Mouse (Mus musculus): ENCODE results near the gene Map10.

Gene Map10

GRCm38 (mm10) chr8:125669700-125670195, at the start of gene Map10:
Gene Map10 (plus strand): TSS chr8:125669818.
- peak; percentile 95 for DNase-seq (ENCODE audit: low spot score)

- no peak for DNase-seq (ENCODE audit: low spot score)
Measured at GRCm38 (mm10) chr8:125620301-125620700, 49.3 kb upstream of the Map10 start.

DNA sequence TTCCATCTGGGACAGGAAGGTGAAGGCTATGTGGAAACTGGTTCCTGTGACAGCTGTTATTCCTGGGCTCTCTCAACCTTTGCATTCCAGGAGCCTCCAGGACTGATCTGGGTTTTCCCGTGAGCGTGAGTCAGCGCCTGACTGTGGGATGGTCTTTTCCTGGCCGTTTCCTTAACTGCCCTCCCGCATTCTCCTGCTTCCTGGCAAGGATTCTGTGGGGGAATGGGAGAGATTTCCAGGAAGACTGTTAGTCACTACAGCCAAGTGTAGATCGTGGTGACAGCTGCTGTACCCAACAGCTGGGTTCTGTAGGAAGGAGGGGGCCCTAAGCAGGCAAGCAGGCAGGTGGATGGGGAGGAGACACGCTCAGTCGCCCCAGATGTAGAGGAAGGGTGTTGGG, 45.3 kb upstream of the Map10 start:
- no peak for DNase-seq (ENCODE audit: low spot score)

DNA sequence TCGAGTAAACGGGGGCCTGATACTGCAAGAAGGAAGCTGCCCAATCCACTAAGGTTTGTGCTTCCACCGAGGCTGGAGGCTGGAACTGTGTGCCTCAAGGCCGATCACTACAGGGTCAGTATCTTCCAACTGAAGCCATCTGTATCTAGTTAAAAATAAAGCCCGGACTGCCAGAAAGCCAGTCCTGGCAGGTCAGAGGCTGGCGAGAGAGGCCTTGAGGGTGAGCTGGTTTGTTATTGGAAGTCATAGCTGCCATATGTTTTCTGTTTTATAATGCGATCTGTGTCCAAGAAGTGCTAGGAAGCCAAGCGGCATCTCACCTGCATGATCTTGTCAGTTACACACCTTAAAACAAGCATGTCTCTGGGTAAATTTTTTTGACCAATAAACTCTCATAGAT, 43.2 kb upstream of the Map10 start:
- no peak for DNase-seq (ENCODE audit: low spot score)

DNA sequence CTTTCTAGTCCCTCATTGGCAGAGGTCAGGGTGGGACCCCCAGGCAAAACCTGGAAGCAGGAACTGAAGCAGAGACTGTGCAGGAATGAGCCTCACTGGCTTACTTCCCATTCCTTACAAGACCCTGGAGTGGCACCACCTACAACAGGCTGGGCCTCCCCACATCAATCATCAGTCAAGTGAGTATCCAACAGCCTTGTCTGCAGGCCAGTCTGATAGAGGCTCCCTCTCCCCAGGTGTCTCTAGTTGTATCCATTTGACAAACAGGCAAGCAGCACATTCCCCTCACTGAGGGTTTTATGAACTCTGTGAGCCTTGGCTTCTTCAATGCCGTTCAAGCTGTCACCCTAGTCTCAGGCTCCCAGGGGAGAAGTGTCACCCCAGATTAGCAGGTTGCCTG, 40.8 kb upstream of the Map10 start:
- no peak for DNase-seq (ENCODE audit: low spot score)

GRCm38 (mm10) chr8:125638411-125639058, 31.1 kb upstream of the Map10 start:
- no peak for DNase-seq (ENCODE audit: low spot score)

- DNase-seq (ENCODE audit: low spot score) = no peak
Measured at GRCm38 (mm10) chr8:125639631-125640030, 30.0 kb upstream of the Map10 start.

DNA sequence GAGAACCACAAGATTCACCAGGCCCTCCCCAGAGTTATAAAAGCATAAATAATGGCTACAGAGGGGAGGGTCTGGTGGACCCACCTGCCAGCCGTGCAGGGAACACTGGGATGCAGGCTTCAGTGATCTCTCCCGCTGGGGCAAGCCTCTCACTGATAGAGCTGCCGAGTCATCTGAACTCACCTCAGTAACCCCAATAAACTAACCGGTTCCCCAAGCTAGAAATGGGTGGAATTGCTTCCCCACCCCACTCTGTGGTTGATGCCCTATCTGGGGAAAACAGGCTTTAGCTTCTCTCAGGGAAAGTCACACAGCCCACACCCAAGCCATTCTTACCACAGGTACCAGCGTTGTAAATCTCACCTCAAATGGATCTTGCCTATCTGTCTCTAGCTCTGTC, 28.9 kb upstream of the Map10 start:
- DNase-seq (ENCODE audit: low spot score) = no peak

DNA sequence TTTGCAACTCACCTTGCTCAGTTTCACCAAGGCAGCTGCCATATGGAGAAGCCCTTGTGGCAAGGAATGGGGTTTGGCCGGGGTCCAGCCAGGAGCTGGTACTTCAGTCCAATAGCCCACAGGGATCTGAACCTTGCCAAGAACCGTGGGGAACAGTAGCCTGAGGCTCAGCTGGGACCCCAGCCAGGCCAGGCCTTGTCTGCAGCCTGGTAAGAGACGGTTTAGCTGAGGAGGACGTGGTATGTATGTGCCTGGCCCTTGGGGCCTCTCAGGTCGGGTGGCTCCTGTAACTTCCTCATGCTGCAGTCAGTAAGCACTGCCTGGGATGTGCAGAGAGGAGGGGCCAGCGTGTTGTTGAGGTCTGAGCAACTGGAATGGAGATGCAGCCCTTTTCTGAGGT, 27.8 kb upstream of the Map10 start:
- DNase-seq (ENCODE audit: low spot score) = peak; percentile 55

DNA sequence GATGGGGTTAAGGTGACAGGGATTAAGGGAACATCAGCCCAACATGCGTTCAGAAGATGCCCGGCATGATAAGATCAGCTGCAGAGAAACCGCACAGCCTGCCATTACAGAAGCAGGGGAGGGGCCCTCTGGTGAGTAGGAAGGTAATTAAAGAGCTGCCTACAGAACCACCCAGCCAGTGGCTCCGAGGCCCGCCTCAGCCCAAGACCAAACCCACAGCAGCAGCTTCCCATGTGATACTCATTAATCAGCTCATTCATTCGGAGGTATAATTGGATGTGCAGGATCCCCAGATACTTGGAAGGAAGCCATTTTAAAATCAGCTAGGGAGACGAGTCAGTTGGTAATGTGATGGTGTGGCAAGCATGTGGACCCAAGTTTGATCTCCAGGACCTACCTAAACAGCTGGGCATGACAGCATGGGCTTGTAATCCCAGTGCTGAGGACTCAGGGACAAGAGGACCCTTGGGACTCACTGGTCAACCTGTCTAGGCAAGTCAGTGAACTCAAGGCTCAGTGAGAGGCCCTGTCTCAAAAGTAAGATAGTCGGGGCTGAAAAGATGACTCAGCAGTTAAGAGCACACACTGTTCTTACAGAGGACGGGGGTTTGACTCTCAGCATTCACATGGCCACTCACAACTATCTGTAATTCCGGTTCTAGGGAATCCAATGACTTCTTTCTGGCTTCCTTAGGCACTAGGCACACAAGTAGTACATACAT, 23.7 kb upstream of the Map10 start:
- DNase-seq (ENCODE audit: low spot score) = no peak

DNA sequence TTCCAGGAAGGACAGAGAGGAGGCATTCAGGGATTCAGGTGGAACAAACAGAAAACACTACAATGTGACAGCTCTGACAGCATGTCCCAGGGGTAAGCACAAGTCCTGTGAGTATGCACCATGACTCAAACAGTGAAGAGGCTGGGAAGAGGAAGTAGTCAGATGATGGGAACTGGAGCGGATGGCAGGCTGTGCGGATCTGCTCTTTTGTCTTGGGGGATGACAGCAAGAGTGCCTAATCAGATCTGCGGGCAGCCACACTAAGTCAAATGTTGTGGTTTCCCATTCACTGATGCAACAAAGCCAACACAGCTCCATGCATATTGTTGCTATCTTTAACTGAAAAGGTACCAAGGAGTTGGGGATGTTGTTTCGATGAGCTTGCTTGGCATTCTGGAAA, 20.2 kb upstream of the Map10 start:
- no peak for DNase-seq (ENCODE audit: low spot score)

GRCm38 (mm10) chr8:125654821-125655220, 14.8 kb upstream of the Map10 start:
- DNase-seq (ENCODE audit: low spot score) = no peak

- no peak for DNase-seq (ENCODE audit: low spot score)
Measured at GRCm38 (mm10) chr8:125658508-125658907, 11.1 kb upstream of the Map10 start.

DNA sequence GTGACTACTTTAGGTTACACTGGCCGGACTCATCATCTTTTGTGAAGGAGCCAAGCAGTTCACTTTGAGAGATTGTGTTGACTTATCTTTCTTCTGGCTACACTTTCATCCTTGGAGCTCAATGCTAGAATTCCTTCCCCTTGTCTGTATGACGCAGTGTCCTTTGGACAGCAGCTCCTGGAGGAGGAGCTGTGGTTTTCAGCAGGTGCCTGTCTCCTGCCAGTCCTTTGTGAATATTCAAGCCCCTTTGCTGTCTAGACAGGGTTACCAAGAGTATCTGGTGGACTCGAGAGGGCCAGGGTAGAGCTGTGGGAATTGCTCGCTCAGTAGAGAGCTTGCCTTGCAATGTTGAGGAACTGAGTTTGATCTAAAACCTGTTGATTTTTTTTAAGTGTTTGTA, 10.7 kb upstream of the Map10 start:
- DNase-seq (ENCODE audit: low spot score) = no peak

- DNase-seq (ENCODE audit: low spot score) = no peak
Measured at GRCm38 (mm10) chr8:125660397-125660796, 9.2 kb upstream of the Map10 start.

DNA sequence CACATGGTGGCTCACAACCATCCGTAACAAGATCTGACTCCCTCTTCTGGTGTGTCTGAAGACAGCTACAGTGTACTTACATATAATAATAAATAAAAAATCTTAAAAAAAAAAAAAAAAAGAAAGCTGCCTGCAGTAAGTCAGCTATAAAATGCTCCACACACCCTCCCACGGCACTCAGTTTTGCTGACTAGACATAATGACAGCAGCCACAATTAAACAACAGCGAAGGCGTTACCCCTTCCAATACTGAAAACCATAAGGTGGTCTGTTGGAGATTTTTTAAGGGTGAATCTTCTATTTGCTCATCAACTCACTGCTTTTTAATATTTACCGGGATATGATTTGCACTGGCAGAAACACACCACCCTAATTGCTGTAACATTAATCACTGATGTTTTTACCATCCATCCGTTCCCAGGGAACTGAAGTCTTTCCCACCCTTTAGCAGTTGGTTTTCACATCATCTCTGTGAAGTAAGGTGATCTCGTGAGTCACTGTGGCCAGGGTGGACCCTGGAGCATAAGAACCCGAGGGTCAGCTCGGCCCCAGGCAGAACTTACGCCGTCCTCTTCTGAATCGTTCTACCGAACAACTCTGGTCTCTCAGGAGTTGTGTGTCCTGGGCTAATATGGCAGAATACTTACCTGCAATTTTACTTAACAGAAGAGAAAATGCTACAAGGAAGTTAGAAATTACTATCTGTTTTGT, 7.5 kb upstream of the Map10 start:
- no peak for DNase-seq (ENCODE audit: low spot score)

DNA sequence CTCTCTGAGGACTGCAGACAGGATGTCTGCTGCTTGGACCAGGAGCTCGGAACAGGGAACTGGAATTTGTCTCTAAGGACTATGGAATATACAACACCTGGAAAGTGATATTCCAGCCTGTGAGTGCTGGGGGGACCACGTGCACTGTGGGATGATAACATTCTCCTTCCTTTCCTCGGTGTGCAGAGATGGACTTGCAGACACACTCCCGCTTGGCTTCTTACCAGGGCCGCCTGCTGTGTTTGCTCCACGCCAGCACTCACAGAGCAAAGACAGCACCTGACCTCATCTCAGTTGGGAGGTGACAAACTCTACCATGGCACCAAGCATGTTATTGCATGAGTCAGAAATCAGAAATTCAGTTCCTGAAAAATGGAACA, 7.0 kb upstream of the Map10 start:
- DNase-seq (ENCODE audit: low spot score) = no peak

DNA sequence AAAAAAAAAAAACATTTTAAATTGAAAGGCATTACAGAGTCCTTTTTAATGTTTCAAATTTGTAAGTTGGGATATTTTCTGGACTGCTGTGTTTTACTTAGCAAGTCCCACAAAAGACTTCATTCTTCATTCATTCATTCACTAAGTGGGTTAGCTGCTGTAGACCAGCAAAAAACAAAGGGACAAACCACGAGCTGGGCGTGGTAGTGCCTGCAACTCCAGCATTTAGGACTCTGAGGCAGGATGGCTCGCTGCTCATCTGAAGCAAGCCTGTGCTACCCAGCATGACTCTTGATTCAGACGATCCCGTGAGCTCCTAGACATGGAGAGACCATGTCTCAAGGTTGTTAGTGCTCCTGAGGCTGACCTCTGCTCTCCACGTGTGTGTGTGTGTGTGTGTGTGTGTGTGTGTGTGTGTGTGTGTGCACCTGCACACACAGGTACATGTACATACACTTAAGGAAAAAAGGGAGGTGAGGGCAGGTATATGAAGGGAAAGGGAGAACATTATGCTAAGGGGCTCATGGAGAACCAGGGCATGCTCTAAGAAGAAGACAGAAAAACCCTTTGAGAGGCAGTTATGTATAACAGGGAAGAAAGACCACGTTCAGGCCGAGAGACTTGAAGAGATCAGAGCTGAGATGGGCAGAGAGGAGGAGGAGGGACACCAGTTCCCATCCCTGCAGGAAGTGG, 4.3 kb upstream of the Map10 start:
- no peak for DNase-seq (ENCODE audit: low spot score)

- DNase-seq (ENCODE audit: low spot score) = no peak
Measured at GRCm38 (mm10) chr8:125665876-125666186, 3.8 kb upstream of the Map10 start.

DNA sequence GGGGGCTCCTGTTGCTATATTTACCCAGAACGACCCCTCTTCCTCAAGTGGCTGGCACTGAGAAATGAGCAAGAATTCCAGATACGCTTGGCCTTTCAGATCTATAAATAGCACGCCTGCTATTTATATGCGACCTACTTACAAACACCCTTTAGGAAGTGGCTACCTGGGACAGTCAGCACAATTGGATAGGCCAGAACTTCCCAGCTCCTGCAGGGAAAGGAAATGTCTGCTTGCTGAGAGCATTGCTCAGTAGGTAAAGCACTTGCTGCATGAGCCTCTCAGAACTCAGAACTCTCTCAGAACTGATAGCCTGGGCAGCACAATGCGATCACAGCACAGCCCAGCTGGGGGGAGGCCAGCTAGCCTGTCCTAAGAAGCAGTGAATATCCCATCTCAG, 3.4 kb upstream of the Map10 start:
- no peak for DNase-seq (ENCODE audit: low spot score)

DNA sequence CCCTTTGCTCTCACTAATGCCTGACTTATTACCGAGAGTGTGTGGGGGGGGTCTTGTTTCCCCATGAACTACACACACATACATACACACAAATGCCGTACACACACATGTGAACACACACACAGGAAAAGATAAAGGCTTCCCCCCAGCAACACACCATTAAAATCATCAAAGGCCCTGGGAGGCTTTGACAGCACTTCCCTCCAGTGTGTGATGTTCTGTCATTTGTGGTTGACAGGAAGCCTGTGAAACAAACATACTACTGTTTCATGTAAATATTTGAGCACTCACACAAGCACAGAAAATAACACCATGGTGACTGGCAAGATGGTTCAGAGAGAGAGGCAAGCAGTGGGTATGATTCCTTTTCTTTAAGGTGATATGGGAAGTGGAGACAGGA, 2.4 kb upstream of the Map10 start:
- no peak for DNase-seq (ENCODE audit: low spot score)

GRCm38 (mm10) chr8:125669159-125669699, 389 bp upstream of the Map10 start:
- DNase-seq (ENCODE audit: low spot score) = no peak

DNA sequence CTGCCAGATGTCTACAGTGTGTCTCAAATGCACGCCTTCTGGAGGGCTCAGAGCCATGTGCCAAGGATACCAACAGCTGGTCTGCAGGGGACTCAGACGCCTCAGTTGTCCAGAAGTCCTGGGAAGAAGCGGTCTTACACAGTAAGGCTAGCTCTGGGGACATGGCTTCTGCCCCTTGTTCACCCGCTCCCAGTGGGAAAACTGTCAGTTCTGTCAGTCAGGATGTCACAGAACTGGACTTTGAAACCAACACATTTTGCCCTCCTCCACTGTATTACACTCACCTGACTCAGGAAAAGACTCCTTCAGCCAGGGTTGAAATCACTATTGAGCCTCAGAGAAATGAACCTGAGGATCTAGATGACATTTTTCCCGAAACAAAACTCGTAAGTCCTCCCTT, 802 bp downstream of the Map10 start:
- no peak for DNase-seq (ENCODE audit: low spot score)

All from testis, postnatal 10 days (tissue).